Mouse (Mus musculus): ENCODE measurements around the gene Dlgap4. TPM values are rescaled to one million over a fixed set of nuclear protein-coding genes. Genes with fewer than 3 reads are reported as not detected.
A peak's percentile ranks its signal among the peaks of the same experiment; 100 is the strongest.

Dlgap4 gene
- total and polyA plus RNA-seq, 3 experiments: 12.4 to 38.5 (median 12.7) TPM

DNA sequence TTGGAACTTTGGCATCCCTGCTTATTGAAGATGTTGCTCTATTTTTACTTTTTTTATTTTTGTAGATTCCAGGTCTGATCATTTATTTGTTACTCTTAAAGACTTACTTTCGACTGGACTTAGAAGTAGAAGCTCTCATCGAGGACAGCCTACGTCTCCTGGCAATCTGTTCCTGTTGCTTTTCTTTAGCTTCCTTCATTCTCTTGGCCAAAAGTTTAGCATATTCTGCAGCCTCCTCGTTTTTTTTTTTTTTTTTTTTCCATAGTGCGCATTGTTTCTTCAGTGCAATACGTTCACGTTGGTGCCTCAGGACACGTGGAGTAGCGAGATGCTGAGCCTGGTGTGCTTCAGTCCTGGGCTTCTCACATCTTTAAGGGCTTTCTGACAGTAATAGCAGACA lies 19.2 kb downstream of the Dlgap4 start:
- in situ Hi-C loops (cut with MboI; ENCODE audit: low pct_ligation_motif_present, low pct_unique_long_range_greater_than_20kb, low sequenced_read_pairs): no loop called here

DNA sequence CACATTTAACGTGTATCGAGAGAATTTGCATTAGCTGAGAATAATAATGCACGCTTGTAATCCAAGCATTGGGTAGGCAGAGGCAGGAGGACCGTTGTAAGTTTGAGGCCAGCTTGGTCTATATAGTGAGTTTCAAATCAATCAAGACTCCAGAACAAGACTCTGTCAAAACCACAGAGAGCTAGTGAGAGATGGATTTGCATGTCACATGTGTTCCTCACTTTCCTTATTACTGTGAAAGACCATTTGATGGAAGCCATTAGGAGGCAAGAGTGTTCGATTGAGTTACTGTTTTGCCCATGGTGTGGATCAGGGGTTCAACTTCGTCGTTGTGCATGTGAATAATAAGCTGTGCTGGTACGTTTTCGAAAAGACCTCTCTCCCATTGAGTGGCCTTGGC lies 21.6 kb downstream of the Dlgap4 start:
- Histone ChIP-seq H3K27me3 (replicated peaks) (peaks cover 71% of the 10 kb centered on the region), H3K36me3 (replicated peaks in 1 of 2; ENCODE audit: control insufficient read depth in 1 of 2, insufficient read depth in 1 of 2, low read length in 1 of 2) (no peaks in the 10 kb centered on the region), H3K79me2 (replicated peaks; ENCODE audit: control insufficient read depth, extremely low read depth, insufficient read depth, poor library complexity, severe bottlenecking) (no peaks in the 10 kb centered on the region), H3K27ac (ENCODE audit: insufficient read depth, low read depth) (no peak overlapping the region), H3K4me3 (replicated peaks in 1 of 3; ENCODE audit: low read depth in 2 of 3, low read length in 2 of 3, poor library complexity in 1 of 3) (no peak overlapping the region), H3K9me3 (replicated peaks; ENCODE audit: low read length) (peaks cover 7% of the 10 kb centered on the region), H3K9ac (ENCODE audit: insufficient read depth, low read depth) (no peak overlapping the region), H3K4me2 (ENCODE audit: insufficient read depth, low read depth, poor library complexity, severe bottlenecking) (peak overlapping the region; percentile 56), H3K4me1 (ENCODE audit: control insufficient read depth in 1 of 2, insufficient read depth in 2 of 2) (peaks cover 7 to 8% of the 10 kb centered on the region in 2 experiments; a peak in 1 of 4 replicates)
- peak; percentile 18 for DNase-seq (ENCODE audit: extremely low read depth)
- in situ Hi-C loops (cut with MboI; ENCODE audit: low pct_ligation_motif_present, low pct_unique_long_range_greater_than_20kb, low sequenced_read_pairs): no loop called here
- dilution Hi-C loops (cut with MboI; ENCODE audit: extremely low pct_ligation_motif_present, extremely low pct_unique_long_range_greater_than_20kb, low sequenced_read_pairs): no loop called here
- peak; percentile 66; the same call in 1 of the 2 replicates for TF ChIP-seq EP300 (IDR thresholded peaks at IDR 0.05; ENCODE audit: low read length)
- no peak for TF ChIP-seq USF2 (conservative IDR thresholded peaks at IDR 0.05; ENCODE audit: low read depth, low read length)
- 0 out of 2 replicates have a peak, but pooled peaks have one; percentile 24 for TF ChIP-seq JUND (conservative IDR thresholded peaks at IDR 0.05; ENCODE audit: low read depth, low read length)
- TF ChIP-seq MYC (IDR thresholded peaks at IDR 0.05; ENCODE audit: low read depth, low read length): peak; percentile 30; the same call in 1 of the 2 replicates
- no peak for TF ChIP-seq ZNF384 (IDR thresholded peaks at IDR 0.05; ENCODE audit: low read depth, low read length)
- TF ChIP-seq BHLHE40 (IDR thresholded peaks at IDR 0.05; ENCODE audit: low read depth, low read length): peak; percentile 88
- TF ChIP-seq IRF4 (IDR thresholded peaks at IDR 0.05; ENCODE audit: low read depth, low read length): peak; percentile 35; the same call in 1 of the 2 replicates
- peak; percentile 51; the same call in 1 of the 2 replicates for TF ChIP-seq MAFK (IDR thresholded peaks at IDR 0.05; ENCODE audit: insufficient replicate concordance, low read length)

More for the DNA sequence above, 19.2 kb downstream of the Dlgap4 start:
- Histone ChIP-seq H3K9ac (ENCODE audit: insufficient read depth, low read depth) (no peak overlapping the region), H3K4me2 (ENCODE audit: insufficient read depth, low read depth, poor library complexity, severe bottlenecking) (no peak overlapping the region), H3K27me3 (replicated peaks) (peaks cover 69% of the 10 kb centered on the region), H3K9me3 (replicated peaks; ENCODE audit: low read length) (peaks cover 13% of the 10 kb centered on the region), H3K4me1 (ENCODE audit: control insufficient read depth in 1 of 2, insufficient read depth in 2 of 2) (peaks cover 7 to 8% of the 10 kb centered on the region in 2 experiments; a peak in 1 of 4 replicates), H3K4me3 (replicated peaks in 1 of 3; ENCODE audit: low read depth in 2 of 3, low read length in 2 of 3, poor library complexity in 1 of 3) (no peak overlapping the region), H3K79me2 (replicated peaks; ENCODE audit: control insufficient read depth, extremely low read depth, insufficient read depth, poor library complexity, severe bottlenecking) (no peaks in the 10 kb centered on the region), H3K36me3 (replicated peaks in 1 of 2; ENCODE audit: control insufficient read depth in 1 of 2, insufficient read depth in 1 of 2, low read length in 1 of 2) (no peaks in the 10 kb centered on the region), H3K27ac (ENCODE audit: insufficient read depth, low read depth) (no peak overlapping the region)
- TF ChIP-seq MXI1 (IDR thresholded peaks at IDR 0.05; ENCODE audit: low read depth, low read length): no peak
- no peak for TF ChIP-seq CHD2 (IDR thresholded peaks at IDR 0.05; ENCODE audit: low read length)
- TF ChIP-seq UBTF (IDR thresholded peaks at IDR 0.05; ENCODE audit: low read depth, low read length): no peak
- no peak for TF ChIP-seq NELFE (IDR thresholded peaks at IDR 0.05; ENCODE audit: low read depth, low read length)
- no peak for TF ChIP-seq ELF1 (IDR thresholded peaks at IDR 0.05; ENCODE audit: low read depth, low read length)
- no peak for TF ChIP-seq SMC3 (IDR thresholded peaks at IDR 0.05; ENCODE audit: low read depth, low read length)
- TF ChIP-seq RAD21 (IDR thresholded peaks at IDR 0.05; ENCODE audit: low read depth, low read length): no peak
- no peak for TF ChIP-seq ZMIZ1 (IDR thresholded peaks at IDR 0.05; ENCODE audit: low read depth, low read length)
- no peak for TF ChIP-seq HCFC1 (IDR thresholded peaks at IDR 0.05; ENCODE audit: low read depth, low read length)
- no peak for TF ChIP-seq POLR2AphosphoS2 (IDR thresholded peaks at IDR 0.05; ENCODE audit: low read depth, low read length)
- TF ChIP-seq EP300 (IDR thresholded peaks at IDR 0.05; ENCODE audit: low read length): no peak
- TF ChIP-seq USF2 (conservative IDR thresholded peaks at IDR 0.05; ENCODE audit: low read depth, low read length): no peak
- dilution Hi-C loops (cut with MboI; ENCODE audit: extremely low pct_ligation_motif_present, extremely low pct_unique_long_range_greater_than_20kb, low sequenced_read_pairs): no loop called here
- no peak for DNase-seq (ENCODE audit: extremely low read depth)
